Mouse (Mus musculus) cerebellum, postnatal 14 days (tissue): Measurements from ENCODE around the gene Trip12.

Experiments
- DNase-seq, 2 experiments: peaks; one replicate each; pipeline ENCODE4 v3.0.0; 2021; ENCODE audit warnings: mixed read lengths in 2 of 2

The Trip12 gene

DNA sequence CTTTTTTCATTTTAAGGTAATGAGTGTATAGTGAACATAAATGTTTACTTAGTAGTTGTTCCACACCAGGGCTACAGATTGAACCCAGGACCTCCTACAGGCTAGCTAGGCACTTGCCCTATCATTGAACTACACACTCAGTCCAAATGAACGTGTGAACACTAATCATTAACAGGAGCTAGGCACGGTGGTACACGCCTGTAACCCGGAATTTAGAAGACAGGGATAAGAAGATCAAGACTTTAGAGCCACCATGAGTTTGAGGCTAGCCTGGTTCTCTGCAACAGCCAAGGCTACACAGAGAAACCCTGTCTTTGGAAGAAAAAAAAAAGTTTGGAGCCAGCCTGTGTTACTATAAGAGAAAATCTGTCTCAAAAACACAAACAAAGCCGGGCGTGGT lies 19.3 kb upstream of the Trip12 start:
- no peak for DNase-seq

DNA sequence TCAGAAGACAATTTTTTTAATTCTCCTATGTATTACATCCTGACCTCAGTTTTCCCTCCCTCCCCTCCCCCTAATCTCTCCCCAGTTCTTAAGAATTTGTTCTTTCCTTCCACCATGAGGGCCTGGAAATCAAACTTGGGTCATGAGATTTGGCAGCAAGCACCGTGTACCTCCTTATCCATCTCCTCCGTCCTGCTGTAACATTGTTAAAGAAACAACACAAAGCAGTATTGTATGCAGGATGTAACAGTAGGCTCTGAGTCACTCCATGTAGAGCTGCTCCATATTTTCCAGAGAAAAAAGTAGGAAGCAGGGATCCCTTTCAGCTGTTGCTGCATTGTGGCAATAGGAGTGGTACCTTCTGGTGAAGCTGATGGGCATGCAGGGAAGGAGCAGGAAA lies 15.4 kb upstream of the Trip12 start:
- DNase-seq = no peak

DNA sequence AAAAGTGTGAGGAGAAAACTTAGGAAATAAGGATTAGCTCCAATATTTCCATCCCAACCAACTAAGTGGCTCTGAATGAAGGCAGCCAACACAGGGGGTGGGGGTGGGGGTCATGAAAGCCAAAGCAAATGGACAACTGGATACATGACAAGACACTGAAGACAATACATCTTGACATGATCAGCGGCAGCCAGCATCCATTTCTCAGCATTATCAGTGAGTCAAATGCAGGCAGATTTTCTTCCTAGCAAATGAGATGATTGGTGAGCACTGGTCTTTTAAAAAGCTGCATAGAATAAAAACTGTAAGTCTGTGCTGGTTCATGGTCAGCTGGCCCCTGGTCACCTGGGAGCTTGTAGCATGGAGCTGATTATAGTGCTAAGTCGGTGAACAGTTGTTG lies 14.7 kb upstream of the Trip12 start:
- no peak for DNase-seq

DNA sequence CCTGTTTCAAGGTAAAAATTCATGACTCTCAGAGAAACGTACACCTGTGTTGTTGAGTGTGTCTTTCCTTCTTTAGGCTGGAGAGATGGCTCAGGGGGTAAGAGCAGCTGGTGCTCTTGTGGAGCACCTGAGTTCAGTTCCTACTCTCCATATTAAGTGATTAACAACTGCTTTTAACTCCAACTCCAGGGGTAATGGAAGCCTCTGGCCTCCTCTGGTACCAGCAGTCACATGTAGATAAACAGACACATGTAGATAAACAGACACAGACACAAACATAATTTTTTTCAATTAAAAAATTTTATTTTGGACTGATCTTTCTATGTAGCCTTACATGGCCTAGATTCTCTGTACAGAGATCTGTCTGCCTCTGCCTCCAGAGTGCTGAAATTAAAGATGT lies 13.4 kb upstream of the Trip12 start:
- no peak for DNase-seq

DNA sequence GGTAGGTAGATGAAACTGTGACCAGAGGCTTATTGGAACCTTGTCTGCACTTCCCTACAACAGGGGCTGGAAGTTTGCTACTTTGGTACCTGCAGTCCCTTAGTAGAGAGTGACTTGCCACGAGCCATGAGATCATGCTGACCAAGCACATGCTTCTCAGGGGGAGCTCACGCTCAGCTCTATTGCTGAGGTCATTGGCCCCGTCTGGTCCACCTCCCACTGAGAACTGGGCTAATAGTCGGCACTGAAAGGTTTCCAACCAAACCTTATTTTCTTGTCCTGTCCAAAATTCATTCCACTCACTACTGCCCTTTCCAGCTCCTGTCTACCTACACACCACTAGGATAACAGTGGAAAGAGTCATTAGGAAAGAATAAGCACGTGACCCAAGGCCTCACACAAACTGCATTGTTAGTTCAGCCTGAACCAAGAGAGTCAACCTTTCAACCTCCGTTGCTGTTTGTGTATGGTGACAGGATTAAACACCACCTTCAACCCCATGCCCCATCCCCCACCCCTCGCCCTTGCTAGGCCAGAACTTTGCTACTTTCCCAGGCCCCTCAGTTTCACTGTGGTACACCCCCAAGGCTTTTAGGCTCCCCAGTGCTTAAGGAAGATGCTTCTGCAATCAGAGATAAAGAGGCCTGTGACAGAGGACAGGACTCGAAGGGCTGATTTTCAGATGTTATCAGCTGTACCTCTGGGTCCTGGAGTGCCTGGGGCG lies 11.4 kb upstream of the Trip12 start:
- DNase-seq = no peak

DNA sequence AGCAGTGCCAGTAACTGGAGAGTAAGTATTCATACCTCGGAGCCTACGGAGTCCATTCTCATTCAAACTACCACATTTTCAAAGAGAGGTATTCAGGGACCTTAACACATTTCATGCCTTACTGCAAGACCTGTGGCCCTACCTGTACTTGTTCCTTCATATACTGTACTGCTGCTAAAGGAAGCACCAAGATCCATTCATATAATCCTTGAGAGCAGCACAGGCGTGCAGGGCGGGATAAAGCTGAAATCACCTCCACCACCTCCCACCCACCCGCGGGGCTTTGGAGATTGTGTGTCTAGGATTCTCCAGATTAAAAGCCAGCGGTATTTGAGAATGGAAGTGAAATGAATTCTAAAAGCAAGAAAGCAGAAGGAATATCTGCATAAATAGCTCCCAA lies 10.2 kb upstream of the Trip12 start:
- no peak for DNase-seq

DNA sequence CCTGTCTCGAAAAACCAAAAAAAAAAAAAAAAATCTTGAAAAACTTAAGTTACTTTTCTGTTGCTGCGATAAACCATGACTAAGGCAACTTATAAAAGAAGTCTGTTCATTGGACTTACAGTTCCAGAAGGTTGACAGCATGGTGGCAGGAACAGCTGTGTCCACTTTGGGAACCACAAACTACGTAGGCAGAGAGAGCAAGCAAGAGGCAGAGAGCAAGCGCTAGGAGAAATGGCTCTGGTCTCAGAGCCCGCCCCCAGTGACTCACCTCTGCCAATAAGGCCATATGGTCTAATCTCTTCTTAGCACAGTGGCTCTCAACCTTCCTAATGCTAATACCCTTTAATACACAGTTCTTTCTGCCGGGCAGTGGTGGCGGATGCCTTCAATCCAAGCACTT lies 9.5 kb upstream of the Trip12 start:
- no peak for DNase-seq

DNA sequence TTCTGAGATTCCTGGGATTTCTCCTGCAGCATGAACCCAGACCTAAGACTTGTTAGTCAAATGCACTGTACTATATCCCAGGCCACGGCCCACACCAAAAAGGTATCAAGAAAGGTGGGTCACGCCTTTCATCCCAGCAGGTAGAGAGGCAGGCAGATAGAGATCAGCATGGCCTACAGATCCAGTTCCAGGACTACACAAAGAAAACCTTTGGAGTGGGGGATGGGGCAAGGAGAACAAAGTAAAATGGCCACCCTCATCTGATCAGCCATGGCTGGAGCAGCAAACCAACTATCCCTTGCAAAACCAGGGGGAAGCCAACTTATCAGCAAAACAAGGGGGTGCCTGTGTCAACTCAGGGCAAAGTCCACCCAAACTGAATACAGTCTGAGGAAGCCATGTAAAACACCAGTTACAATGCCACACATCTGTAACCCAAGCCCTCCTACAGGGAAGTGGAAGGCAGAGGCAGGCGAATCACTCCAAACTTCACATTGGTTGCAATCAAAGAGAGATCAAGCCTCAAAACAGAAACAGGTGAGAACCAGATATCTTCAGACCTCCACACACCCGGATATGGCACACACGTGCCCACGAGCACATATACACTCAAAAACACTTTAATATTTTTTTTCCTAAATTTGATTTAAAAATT lies 8.6 kb upstream of the Trip12 start:
- no peak for DNase-seq

DNA sequence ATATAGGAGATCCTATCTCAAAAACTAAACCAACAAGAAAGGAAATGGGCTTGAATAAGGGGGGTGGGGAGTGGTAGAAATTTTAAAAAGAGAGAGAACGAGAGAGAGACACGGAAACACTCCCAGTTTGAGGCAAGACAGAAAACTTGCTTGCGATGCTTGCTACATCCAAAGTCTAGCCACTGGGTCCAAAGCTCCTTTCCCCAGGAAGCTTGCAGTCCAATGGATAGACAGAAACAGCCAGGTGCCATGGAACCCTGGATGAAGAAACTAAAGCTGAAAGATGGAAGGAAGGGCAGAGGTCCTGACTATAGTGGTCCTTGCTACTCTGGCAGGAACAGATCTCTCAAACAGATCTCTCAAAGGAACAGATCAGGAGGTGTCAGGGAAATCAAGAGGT lies 8.0 kb upstream of the Trip12 start:
- no peak for DNase-seq

DNA sequence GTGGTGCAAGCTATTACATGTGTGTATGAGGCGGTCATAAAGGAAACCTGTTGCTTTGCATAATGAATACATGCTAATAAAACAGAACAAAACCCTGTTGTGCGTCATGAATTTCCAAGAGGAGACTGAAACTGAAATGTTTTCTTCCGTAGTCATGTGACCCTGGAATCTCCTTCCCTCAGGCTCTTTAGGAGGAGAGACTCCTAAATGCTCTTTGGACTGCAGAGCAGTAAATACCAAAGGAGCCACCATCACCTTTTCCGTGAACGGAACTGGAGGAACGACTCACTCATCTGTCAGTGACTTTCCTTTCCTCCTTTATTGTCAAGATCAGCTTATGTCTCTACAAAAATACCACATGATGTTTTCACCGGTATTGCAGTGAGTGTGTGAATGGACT lies 7.4 kb upstream of the Trip12 start:
- no peak for DNase-seq

DNA sequence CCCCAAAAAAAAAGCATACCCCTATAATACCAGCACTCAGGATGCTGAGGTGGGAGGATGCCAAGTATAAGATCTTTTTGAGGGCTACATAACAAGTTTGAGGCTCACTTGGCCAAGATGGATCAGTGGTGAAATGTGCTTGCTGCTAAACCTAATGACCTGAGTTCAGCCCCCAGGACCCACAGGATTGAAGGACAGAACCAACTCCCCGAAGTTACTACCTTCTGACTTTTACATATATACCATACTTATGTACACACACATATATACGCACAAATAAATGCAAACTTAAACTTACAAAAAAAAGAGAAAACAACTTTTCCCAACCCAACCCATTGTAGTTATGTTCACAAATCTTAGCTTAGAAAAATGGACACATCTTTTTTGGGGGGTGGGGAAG lies 3.0 kb upstream of the Trip12 start:
- DNase-seq = no peak

DNA sequence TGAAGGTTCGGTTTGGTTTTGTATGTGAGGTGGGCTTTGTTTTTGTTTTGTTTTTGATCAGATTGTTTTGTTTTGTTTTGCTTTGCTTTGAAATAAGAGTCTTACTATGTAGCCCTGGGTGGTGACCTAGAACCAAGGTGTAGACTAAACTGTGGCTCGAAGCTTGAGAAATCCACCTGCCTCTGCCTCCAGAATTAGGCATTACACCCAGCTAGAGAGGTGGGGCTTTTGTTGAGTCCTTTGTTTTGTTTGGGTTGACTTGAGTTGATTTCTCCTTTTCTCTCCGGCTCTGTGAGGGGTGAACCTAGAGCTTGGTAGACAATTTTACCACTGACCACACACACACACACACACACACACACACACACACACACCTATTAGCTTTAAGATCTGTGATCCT lies 745 bp upstream of the Trip12 start:
- DNase-seq = no peak

DNA sequence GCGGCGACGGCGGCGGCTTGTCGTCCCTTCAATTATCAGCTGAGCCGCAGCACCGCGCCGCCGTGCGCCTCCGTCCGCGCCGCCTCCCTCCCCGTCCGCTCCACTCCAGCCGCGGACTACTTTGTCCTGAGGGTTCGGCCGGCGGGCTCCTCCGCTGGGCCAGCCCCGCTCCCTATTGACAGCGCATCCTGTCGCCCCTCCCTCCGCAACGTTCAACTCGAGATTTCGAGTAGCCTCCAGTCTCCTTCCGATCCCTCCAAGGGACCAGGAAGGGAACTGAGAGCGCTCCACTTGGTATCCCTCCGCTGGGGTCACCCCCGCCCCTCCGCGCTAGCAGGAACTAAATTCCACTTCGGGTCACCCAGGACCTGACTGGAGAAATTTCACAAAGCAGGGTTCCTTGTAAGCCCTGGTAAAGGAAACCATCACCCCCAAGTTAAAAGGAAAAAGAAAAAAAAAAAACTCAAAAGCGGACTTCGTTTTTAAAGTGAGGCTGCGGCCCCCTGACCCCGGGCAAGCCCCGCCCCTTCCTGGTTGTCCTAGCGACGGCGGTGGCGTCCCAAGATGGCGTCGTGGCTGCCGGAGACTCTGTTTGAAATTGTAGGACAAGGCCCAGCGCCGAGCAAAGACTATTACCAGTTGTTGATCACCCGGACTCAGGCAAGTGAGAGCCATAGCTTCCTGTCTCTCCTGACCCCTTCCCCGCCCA lies 853 bp downstream of the Trip12 start, which contains the start of gene Fbxo36:
Gene Fbxo36, plus strand, starts transcription at position 533 of the 709 bp plus-strand sequence.
- peak; percentile 94 to 95 for DNase-seq

DNA sequence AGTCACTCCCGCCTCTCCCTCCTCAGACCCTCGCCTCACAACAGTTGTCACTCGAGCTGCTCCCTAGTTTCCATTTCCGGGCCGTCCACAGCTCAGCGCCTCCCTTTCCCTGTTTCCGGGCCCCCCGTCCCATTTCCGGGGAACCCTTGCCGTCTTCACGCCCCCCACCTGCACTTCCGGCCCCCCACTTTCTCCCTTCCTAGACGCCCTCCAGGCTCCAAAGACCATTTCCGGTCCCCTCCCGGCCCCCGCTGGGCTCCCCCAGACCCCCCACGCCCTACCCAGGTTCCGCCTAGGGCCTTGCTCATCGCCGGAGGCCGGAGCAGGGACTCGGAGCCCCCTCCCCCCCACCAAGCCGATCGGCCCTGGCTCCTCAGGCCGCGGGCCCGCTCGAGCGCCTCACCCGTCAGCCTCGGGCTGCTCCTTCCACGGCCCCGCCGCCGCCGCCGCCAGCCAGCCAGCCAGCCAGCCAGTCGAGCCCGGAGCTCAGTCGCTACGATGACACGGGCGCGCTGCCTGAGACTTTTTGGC lies 1.6 kb downstream of the Trip12 start:
- peak; percentile 73 to 81 for DNase-seq

DNA sequence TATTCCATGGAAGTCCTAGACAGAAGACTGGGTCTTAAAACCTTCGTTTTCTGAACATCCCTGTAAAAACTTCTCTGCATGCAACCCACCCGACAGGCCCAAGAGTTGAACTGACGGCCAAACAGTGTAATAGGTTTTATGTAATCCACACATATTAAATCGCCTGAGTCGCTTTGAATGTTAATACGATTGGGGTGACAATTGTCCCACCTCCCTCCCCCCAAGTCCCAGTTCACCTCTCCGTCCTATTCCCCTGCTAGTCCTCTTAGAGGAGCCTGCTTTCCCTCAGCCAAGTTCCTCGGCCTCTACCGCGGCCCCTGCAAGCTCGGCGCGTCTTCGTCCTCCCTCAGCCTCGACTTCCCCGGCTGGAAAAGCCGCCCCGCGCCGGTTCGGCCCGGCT lies 2.2 kb downstream of the Trip12 start:
- no peak for DNase-seq

DNA sequence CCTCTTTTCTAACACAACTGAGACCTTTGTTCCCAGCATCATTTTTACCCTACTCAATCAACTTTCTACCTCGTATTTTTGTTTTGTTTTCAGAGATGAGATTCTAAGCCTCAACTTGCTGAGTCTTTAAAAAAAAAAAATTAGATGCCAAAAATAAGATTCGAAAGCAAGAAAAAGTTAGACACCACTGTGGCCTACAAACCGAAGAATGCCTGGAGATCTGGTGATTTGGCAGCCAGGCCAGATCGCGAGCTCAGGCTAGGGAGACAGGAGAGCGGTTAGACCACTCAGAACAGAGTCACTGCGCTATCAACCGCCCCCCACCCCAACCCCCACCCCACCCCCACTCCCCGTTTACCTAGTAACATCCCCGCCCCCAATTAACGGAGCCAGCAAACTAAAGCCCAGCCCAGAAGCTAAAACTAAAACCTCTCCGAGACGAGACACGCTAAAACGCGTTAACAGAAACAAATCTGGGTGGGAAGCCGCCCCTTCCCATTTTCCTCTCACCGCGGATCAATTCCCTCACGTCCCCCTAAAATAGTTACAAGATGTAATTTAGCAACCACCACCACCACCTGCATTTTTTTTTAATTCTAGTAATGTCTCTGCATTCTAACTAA lies 2.7 kb downstream of the Trip12 start:
- peak; percentile 7 to 18 for DNase-seq

DNA sequence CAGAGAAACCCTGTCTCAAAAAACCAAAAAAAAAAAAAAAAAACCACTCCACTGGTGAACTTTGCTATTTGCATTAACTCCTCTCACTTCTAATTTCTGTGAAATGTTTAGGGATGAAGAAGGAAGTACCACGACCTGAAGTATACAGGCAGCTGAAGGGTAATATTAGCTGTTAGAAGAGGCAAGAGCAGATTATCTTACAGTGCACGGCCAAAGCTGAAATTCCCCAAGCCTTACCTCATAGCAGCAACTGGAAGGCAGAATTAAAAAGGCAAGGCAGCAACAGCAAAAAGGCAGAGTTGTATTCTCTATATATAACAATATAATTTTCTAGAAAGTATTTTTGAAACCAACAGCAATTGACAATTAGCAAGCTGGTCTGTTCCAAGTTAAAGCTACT lies 15.2 kb downstream of the Trip12 start:
- DNase-seq = no peak

DNA sequence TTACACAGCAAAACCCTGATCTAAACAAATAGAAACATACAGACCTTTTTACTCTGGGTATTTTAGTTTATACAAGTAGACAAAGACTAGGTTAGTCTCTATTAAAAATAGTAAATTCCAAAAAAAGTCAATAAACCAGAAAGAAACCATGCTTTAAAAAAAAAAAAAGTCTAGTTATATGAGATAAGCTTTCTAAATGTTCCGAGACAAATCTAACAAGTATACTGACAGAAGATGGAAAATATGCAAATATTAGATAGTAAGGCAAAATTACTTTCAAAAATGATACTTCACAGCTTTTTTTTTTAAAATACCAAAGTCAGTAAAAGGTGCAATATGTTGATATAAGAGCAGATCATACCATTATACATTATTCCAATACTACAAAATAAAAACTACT lies 22.7 kb downstream of the Trip12 start:
- DNase-seq = no peak

DNA sequence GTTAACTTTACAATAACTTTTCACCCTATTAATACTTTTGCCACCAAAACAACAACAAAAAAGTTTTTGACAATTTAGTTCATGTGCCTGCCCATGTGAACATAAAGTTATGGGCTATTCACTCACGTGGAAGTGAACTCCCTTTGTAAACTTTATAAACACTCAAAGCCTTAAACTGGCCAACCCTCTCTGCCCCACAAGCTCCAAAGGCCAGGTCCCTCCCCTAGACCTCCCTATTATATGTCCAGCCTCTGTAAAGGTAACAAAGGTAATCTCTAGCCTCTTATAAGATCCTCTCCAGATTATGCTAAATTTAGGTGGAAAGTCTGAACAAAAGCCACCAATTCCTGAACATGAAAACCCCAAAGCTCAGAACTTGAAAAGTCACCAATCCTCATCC lies 36.5 kb downstream of the Trip12 start:
- DNase-seq = no peak

DNA sequence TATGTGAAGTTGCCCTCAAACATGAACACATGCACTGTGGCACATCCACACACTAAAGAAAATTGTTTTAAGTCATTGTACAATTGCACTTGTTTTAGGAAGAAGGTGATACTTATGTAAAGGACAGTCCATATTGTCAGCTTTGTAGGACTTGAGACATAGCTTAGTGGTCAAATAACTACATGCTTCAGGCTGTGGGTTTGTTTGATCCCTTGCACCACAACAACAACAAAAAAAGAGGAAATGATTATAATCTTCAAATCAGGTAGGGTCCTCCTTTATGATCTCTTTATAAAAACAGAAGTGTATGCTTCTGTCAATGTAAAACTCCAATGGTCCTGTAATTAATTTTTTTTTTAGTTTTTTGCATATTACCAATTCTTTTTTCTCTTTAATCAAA lies 41.1 kb downstream of the Trip12 start:
- DNase-seq = no peak

DNA sequence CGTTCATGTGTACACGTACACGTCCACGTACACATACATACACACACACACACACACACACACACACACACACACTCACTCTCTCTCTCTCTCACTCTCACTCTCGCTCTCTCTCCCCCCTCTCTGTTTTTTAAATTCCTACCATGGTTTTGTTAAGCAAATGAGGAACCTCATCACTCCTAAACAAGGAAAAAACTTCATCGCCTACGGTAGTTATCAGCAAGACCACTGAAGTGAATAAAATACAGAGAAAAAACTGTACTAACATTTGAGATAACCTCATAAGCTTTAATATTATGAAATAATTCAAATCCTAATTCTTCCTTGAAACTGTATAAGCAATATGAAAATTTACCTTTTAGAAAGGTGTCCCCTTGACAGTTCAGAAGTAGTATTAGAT lies 45.0 kb downstream of the Trip12 start:
- no peak for DNase-seq

DNA sequence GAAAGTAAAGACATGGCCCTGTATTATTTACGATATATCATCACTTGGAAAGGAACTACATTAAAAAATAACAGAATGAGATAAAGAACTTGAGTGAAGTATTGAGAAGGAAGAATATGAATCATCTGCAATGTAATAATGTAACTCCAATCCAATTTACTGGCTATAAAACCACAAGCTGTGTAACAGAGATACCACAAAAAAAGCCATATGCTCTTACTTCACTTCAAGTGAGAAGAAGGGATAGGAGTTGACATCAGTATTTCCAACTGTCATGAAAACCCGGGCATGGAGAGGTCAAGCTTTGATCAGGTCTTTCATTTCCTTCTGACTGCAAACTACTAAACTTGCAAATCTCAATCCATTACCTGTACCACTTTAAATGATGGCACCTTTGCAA lies 48.9 kb downstream of the Trip12 start:
- DNase-seq = no peak

DNA sequence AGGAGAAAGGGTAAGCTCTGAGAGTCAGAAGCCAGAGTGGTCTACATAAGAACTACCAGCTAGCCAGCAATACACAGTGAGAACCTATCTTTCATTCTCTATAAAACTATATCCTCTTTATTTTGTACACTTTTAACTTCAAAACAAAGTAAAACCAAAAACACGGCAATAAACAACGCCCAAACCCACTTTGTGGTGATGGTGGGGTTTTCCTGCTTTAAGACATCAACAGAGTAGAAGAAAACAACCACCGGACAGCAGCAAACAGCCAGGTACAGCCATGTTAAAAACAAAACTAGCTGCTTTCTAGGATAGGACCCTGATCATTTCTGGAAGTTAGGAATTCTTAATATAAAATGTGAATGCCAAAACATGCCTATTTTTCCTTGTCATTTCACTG lies 59.7 kb downstream of the Trip12 start:
- DNase-seq = no peak

DNA sequence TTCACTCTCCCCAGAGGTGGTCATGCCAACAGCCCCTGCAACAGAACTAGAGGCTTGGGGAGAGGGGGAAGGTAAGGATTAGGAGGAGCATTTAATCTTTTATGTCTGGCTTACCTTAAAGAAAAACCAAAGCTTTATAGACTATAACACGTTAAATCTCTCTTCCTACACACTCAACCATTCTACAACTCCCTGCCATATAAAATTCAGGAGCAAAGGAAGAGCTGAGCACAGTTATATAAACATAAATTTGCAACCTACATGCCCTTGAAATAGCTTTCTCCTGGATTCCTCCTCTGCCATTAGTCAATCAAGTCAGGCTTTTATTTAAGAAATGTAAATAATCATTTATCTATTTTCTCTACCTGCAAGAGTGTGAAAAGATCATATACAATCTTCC lies 62.9 kb downstream of the Trip12 start:
- no peak for DNase-seq
